ENCODE assay signal across 13 mouse cellular contexts in genomic region chr6:99319415-99320405, GRCm38 (mm10).
A peak's percentile ranks its signal among the peaks of the same experiment; 100 is the strongest.
DNase-seq lines count a peak whose midpoint lies in the region; ATAC-seq and TF ChIP-seq lines count a peak whose summit lies in the region.
"Had no signal": no experiment of that assay in that cellular context is flagged by ENCODE, and none has a peak within 500 bp of the region (broad histone marks: within the 10 kb centered on the region; RNA-seq: fewer than 3 reads in every experiment).

No protein-coding gene starts in this region.

- no peak for TF ChIP-seq CTCF in forebrain, postnatal 0 days (IDR thresholded peaks at IDR 0.05; ENCODE audit: low read depth)
- TF ChIP-seq CTCF in kidney, adult 2 months (conservative IDR thresholded peaks at IDR 0.05; ENCODE audit: insufficient read depth, insufficient read length, low read depth, low read length) = 0 out of 2 replicates have a peak, but pooled peaks have one; percentile 5
- TF ChIP-seq CTCF in thymus, adult 2 months (IDR thresholded peaks at IDR 0.05; ENCODE audit: borderline replicate concordance, control insufficient read depth, extremely low read depth, insufficient read depth, low read length, poor library complexity) = no peak

- no peak for DNase-seq in forebrain, embryonic 10.5 days (ENCODE audit: extremely low spot score, low spot score)
- no peak for DNase-seq in forebrain, postnatal 0 days
- no peak for DNase-seq in kidney, adult 2 months
- no peak for DNase-seq in kidney, adult 9 months
- peak; percentile 57 for DNase-seq in thymus, postnatal 14 days
- no peak for DNase-seq in thymus, adult 2 months
- DNase-seq in testis, postnatal 10 days (ENCODE audit: low spot score) = no peak
- DNase-seq in layer of hippocampus, adult 11-12 months (ENCODE audit: low spot score) = no peak
- DNase-seq: cerebellum, adult 9-11 months; lung, postnatal 10 days had no signal

- WGBS in forebrain, embryonic 10.5 days = 75% methylated on average over 19 of the region's 19 CpGs
- WGBS in forebrain, postnatal 0 days = 59% methylated on average over 19 of the region's 19 CpGs
- 90% methylated on average over 19 of the region's 19 CpGs for WGBS in kidney, adult 2 months
- 91% methylated on average over 19 of the region's 19 CpGs for WGBS in thymus, adult 2 months

- no peak overlapping the region for H3K4me3 ChIP-seq in forebrain, embryonic 10.5 days
- H3K4me3 ChIP-seq in forebrain, postnatal 0 days (ENCODE audit: low read depth, low read length) = no peak overlapping the region
- H3K4me3 ChIP-seq in kidney, adult 2 months (ENCODE audit: insufficient read depth, low read depth, low read length) = no peak overlapping the region
- no peak overlapping the region for H3K4me3 ChIP-seq in thymus, adult 2 months (ENCODE audit: control insufficient read depth, insufficient read depth, low read length)
- H3K4me3 ChIP-seq: embryonic facial prominence, embryonic 15.5 days; heart, embryonic 15.5 days; limb, embryonic 13.5 days had no signal

- no peaks in the 10 kb centered on the region for H3K9me3 ChIP-seq in forebrain, embryonic 10.5 days
- no peaks in the 10 kb centered on the region for H3K9me3 ChIP-seq in forebrain, postnatal 0 days (ENCODE audit: low read length)
- H3K9me3 ChIP-seq: embryonic facial prominence, embryonic 15.5 days; heart, embryonic 15.5 days; limb, embryonic 13.5 days had no signal

- H3K4me1 ChIP-seq in forebrain, embryonic 10.5 days = peaks cover 40% of the 10 kb centered on the region
- H3K4me1 ChIP-seq in forebrain, postnatal 0 days (ENCODE audit: insufficient read depth) = no peaks in the 10 kb centered on the region
- no peaks in the 10 kb centered on the region for H3K4me1 ChIP-seq in kidney, adult 2 months (ENCODE audit: control insufficient read depth, insufficient read depth, low read length)
- peaks cover 5% of the 10 kb centered on the region; the same call in 1 of the 2 replicates for H3K4me1 ChIP-seq in thymus, adult 2 months (replicated peaks; ENCODE audit: control insufficient read depth, insufficient read depth, low read length)
- H3K4me1 ChIP-seq: embryonic facial prominence, embryonic 15.5 days had no signal

- H3K4me2 ChIP-seq in forebrain, postnatal 0 days (ENCODE audit: low read depth) = no peak overlapping the region
- H3K4me2 ChIP-seq: embryonic facial prominence, embryonic 15.5 days; heart, embryonic 15.5 days; limb, embryonic 13.5 days had no signal

- TF ChIP-seq POLR2A in kidney, adult 2 months (IDR thresholded peaks at IDR 0.05; ENCODE audit: low read depth, low read length) = no peak
- TF ChIP-seq POLR2A in thymus, adult 2 months (IDR thresholded peaks at IDR 0.05; ENCODE audit: control insufficient read depth, extremely low read depth, insufficient read depth, low read length, poor library complexity) = no peak

- peak overlapping the region; percentile 51; the same call in 1 of the 2 replicates for H3K27ac ChIP-seq in forebrain, embryonic 10.5 days
- H3K27ac ChIP-seq in forebrain, postnatal 0 days (ENCODE audit: low read depth, low read length) = no peak overlapping the region
- H3K27ac ChIP-seq in kidney, adult 2 months (ENCODE audit: insufficient read depth, low read depth, low read length) = no peak overlapping the region
- H3K27ac ChIP-seq in thymus, adult 2 months (ENCODE audit: control insufficient read depth, insufficient read depth, low read length) = no peak overlapping the region
- H3K27ac ChIP-seq: embryonic facial prominence, embryonic 15.5 days; heart, embryonic 15.5 days; limb, embryonic 13.5 days had no signal

- no peaks in the 10 kb centered on the region for H3K36me3 ChIP-seq in forebrain, embryonic 10.5 days (replicated peaks)
- no peaks in the 10 kb centered on the region for H3K36me3 ChIP-seq in forebrain, postnatal 0 days (ENCODE audit: insufficient read depth)
- H3K36me3 ChIP-seq in kidney, adult 2 months (ENCODE audit: control insufficient read depth, insufficient read depth, low read length) = no peaks in the 10 kb centered on the region
- no peaks in the 10 kb centered on the region for H3K36me3 ChIP-seq in thymus, adult 2 months (ENCODE audit: control insufficient read depth, insufficient read depth, low read length)
- H3K36me3 ChIP-seq: embryonic facial prominence, embryonic 15.5 days; heart, embryonic 15.5 days; limb, embryonic 13.5 days had no signal

- no peak overlapping the region for H3K9ac ChIP-seq in forebrain, postnatal 0 days
- H3K9ac ChIP-seq: embryonic facial prominence, embryonic 15.5 days; heart, embryonic 15.5 days; limb, embryonic 13.5 days had no signal

- H3K27me3 ChIP-seq in forebrain, embryonic 10.5 days (ENCODE audit: poor library complexity, severe bottlenecking) = no peaks in the 10 kb centered on the region
- no peaks in the 10 kb centered on the region for H3K27me3 ChIP-seq in forebrain, postnatal 0 days (ENCODE audit: insufficient read depth, low read length)
- no peaks in the 10 kb centered on the region for H3K27me3 ChIP-seq in kidney, adult 2 months (replicated peaks; ENCODE audit: control insufficient read depth, insufficient read depth, low read length)
- H3K27me3 ChIP-seq in thymus, adult 2 months (ENCODE audit: control insufficient read depth, insufficient read depth, low read length) = no peaks in the 10 kb centered on the region
- H3K27me3 ChIP-seq: embryonic facial prominence, embryonic 15.5 days; heart, embryonic 15.5 days; limb, embryonic 13.5 days had no signal

- no peak for ATAC-seq in forebrain, postnatal 0 days
